Mouse (Mus musculus) Patski (cell line): Measurements from ENCODE around the gene Slc29a4. TPM values are rescaled to one million over a fixed set of nuclear protein-coding genes. Genes with fewer than 3 reads are reported as not detected.

Source experiments
- ATAC-seq: fragments of 100-300 bp; one replicate; pipeline ENCODE4 v1.8.0; 2021
- CTCF ChIA-PET: fragments of 350-600 bp; sonication (Branson Sonifier 250); formaldehyde crosslinking; loops from one replicate; lab custom pipeline; 2022; ENCODE audit warnings: inconsistent platforms; lab: Charles Lee
- POLR2A ChIA-PET: fragments of 350-600 bp; sonication (Branson Sonifier 250); formaldehyde crosslinking; loops from one replicate; lab custom pipeline; 2022; ENCODE audit warnings: antibody characterized with exemption, inconsistent platforms; lab: Charles Lee
- DNase-seq: peaks from one replicate; pipeline ENCODE4 v3.0.0-alpha.2; 2011; ENCODE audit warnings: low read depth, low spot score
- H3K27me3 ChIP-seq: fragments of 371-371 bp; one replicate; pipeline ENCODE4 v1.5.1; 2021
- CTCF ChIP-seq: fragments of 100-300 bp; IDR thresholded peaks from one replicate; pipeline ENCODE4 v1.5.1; 2021
- in situ Hi-C: fragments of 300-500 bp; cut with MboI; formaldehyde crosslinking; loops from 3 replicates; pipeline ENCODE4 v1.11.1; 2018; ENCODE audit warnings: low pct_unique_long_range_greater_than_20kb, mixed read lengths
- polyA plus RNA-seq: library from polyadenylated mRNA; unstranded; gene quantifications from one replicate; pipeline ENCODE4 v1.2.3, GENCODE M21; 2021

Slc29a4 gene
- polyA plus RNA-seq, 1 experiment from 2014 or later: 0.05 TPM

GRCm38 (mm10) chr5:142696258-142696657, 3.9 kb downstream of the Slc29a4 start:
- POLR2A ChIA-PET: no interaction called here
- DNase-seq (no peak), ATAC-seq (no peak)
- TF ChIP-seq CTCF: no peak
- peaks cover 2% of the 10 kb centered on the region for H3K27me3 ChIP-seq
- in situ Hi-C loops: no loop called here
- CTCF ChIA-PET: no interaction called here

- H3K27me3 ChIP-seq: peaks cover 7% of the 10 kb centered on the region
- ChIA-PET CTCF (no interaction called here), POLR2A (no interaction called here)
- ATAC-seq (no peak), DNase-seq (no peak)
- in situ Hi-C loops: no loop called here
- no peak for TF ChIP-seq CTCF
Observed at GRCm38 (mm10) chr5:142696865-142697264, 4.6 kb downstream of the Slc29a4 start.

DNA sequence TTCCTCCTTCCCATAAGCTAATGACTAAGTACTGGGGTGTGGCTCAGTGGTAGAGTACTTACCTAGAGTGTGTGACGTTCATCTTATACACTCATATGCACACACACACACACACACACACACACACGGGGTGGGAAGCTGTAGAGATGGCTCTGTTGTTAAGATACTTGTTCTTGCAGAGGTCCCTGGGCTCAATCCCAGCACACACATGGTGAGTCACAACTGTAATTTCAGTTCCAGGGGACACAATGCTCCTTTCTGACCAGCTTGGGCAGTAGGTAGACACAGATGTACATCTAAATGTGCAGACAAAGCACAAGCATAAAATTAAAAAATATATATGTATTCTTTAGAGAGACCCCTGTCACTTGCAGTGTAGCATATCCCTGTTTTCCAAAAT, 5.4 kb downstream of the Slc29a4 start:
- CTCF ChIA-PET: no interaction called here
- no peak for ATAC-seq
- no peak for DNase-seq
- H3K27me3 ChIP-seq: peaks cover 13% of the 10 kb centered on the region
- TF ChIP-seq CTCF: no peak
- POLR2A ChIA-PET: no interaction called here
- in situ Hi-C loops: no loop called here

DNA sequence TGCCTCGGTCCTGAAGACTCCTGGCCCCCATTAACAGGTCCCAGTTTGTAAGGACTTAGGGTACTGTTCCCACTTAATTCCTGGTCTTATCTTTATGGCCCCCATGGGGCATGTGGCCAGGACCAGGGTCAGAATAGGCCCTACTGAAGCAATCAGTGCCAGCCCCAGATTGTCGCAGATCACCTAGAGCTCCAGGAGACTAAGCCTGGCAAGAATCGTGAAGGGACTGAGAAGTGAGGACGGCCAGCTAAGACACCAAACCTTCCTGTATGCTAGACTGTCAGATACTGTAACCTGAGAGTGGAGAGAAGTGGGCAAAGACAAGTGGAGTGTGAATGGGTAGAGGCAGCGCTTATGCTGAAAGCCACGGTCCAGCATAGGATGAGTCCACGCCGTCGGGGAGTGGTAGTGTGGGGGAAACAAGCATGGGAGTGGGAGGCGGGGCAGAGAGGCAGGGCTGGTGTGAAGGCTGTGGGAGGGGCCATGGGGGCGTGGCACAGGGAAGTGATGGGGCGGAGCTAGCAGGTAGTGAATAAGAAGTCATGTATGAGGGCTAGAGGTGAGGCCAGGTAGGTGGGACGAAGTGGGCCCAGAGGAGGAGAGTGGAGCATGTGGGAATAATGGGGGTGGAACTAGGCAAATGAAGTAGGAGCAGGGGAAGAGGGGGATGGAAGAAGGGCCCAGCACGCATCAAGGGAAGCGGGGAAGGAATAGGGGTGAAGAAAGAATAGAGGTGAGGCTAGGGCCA, 8.7 kb downstream of the Slc29a4 start:
- DNase-seq (no peak), ATAC-seq (no peak)
- in situ Hi-C loops: no loop called here
- POLR2A ChIA-PET: interaction anchor here (0.6 kb wide), 1 partner anchor 350 kb away, joined by 3 read pairs; no protein-coding TSS in a partner anchor
- no peak for TF ChIP-seq CTCF
- H3K27me3 ChIP-seq: peaks cover 23% of the 10 kb centered on the region
- CTCF ChIA-PET: interaction anchor here (0.7 kb wide), 1 partner anchor 42 kb away, joined by 3 read pairs; no protein-coding TSS in a partner anchor

DNA sequence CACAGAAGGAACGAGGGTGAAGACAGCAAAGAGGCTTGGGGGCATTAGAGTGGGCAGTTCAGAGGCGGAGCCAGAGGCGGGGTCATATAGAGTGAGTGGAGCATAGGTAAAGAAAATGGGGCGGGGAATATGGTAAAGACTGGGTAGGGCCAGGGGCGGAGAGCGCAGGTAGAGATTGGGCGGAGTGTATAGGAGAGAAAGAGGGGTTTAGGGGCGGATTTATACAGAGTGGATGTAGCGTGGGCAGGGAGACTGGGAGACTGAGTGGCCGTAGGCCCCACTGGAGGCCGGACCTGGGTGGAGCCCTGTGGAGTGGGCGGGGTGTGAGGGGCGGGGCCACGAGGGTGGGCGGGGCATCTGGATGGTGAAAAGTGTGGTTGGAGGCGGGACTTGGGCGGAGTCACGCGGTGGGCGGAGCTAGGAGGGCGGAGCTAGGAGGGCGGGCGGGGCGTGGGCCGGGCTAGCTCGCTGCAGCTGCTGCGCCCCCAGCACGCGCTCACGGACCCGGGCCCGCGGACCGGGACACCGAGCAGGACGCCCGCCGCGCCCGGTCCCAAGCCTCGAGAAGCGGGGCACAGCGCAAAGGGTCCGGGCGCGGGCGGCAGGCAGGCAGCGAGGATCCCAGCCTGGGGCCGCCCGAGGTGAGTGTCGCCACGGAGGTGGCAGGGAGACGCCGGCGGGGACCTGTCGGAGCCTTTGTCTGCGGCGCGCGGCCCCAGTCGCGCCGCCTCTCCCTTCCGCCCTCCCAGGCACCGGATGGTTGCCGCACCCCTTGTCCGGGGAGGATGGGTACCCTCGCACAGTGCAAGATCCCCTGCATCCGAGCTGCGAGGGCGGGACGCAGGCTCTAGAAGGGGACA, 9.6 kb downstream of the Slc29a4 start:
- POLR2A ChIA-PET: no interaction called here
- ATAC-seq (peak; percentile 5), DNase-seq (no peak)
- TF ChIP-seq CTCF: no peak
- CTCF ChIA-PET: no interaction called here
- in situ Hi-C loops: no loop called here
- H3K27me3 ChIP-seq: peaks cover 23% of the 10 kb centered on the region

DNA sequence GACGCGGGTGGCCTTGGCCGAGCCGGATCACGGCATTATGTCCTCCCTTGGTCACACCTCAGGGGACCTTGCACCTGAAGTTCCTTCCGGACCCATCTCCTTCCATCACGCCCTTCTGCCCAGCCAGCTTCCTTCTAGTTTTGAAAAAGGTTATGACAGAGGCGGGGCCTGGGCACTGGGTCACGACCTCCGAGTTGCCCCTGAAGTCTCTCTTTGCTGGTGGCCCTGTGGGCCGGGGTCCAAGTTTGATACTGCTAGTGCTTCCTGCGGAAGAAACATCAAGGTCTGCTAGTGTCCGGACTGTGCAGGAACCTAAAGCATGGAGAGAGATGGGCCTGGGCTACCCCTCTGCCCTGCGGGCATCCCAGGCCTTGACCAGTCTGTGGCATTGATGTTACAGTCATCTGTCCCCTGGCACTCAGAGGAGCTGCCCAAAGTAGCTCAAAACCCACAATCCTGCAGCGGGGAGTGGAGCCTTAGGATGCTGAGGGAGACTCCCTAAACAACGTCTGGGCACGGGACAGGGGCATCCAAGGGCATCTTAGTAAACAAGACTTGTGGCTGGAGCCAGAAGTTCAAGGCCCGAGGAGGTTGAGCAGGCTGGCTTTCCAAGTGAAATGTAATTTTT, 10.3 kb downstream of the Slc29a4 start:
- H3K27me3 ChIP-seq: peaks cover 23% of the 10 kb centered on the region
- in situ Hi-C loops: no loop called here
- ATAC-seq (no peak), DNase-seq (no peak)
- ChIA-PET CTCF (no interaction called here), POLR2A (interaction anchor here (1.3 kb wide), 1 partner anchor 8 kb away, joined by 6 read pairs; no protein-coding TSS in a partner anchor)
- no peak for TF ChIP-seq CTCF

DNA sequence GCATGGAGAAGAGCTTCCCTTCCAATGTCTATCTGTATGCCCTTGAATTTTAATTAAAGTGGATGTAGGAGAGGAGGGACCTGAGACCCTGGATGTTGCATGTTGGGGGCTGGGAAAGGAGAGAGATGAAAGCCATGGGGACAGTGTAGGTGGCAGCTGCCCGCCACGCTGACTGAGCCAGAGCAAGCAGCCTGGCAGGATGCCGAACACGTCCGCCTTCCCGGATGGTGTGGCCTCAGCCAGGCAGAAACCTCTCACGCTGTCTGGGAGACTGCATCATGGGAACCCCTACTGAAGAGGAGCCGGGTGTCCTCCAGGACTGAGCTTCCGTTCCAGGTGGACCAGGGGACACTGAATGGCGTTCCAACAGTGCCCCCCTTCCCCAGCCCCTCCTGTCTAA, 11.3 kb downstream of the Slc29a4 start:
- in situ Hi-C loops: no loop called here
- CTCF ChIA-PET: no interaction called here
- no peak for DNase-seq
- TF ChIP-seq CTCF: no peak
- peaks cover 23% of the 10 kb centered on the region for H3K27me3 ChIP-seq
- no peak for ATAC-seq
- POLR2A ChIA-PET: interaction anchor here (1.3 kb wide), 1 partner anchor 9 kb away, joined by 6 read pairs; no protein-coding TSS in a partner anchor

DNA sequence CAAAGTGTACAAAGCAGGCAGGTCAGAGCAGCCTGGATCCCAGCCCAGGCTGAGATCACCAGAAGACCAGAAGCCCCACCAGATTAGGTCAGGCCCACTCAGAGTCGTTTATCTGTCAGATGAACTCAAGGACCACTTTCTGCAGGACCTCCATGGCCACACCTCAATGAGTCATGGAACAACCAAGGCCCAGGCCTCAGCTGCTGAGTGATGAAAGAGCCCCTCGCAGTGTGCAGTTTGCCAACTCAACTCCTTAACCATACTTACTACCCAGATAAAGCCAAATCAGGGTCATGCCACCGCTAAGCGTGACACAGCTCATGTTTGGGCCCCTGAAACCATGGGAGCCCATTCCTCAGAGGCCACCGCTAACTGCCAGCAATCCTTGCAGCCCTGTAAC, 15.4 kb downstream of the Slc29a4 start:
- CTCF ChIA-PET: no interaction called here
- in situ Hi-C loops: no loop called here
- no peak for ATAC-seq

DNA sequence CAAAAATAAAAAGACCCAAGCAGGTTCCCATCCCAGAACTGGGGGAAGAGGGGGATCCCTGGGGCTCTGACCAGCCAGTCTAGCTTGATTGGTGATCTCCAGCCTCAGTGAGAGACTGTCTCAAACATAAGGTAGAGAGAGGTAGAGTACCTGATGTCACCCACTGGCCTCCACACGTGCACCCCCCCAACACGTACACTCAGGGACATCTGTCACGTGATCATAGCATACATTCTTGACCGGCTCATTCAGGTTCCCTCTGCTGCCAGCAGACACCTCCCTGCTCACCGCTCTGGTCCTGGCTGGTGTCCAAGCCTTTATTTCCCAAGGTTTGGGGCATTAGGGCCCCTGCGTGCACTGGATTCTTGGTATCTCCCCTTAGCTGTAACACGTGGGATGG, 17.1 kb downstream of the Slc29a4 start:
- no peak for TF ChIP-seq CTCF
- DNase-seq: no peak
- no peaks in the 10 kb centered on the region for H3K27me3 ChIP-seq
- CTCF ChIA-PET: no interaction called here
- in situ Hi-C loops: no loop called here
- no peak for ATAC-seq
- POLR2A ChIA-PET: no interaction called here

More for the DNA sequence above, 15.4 kb downstream of the Slc29a4 start:
- POLR2A ChIA-PET: no interaction called here
- no peak for TF ChIP-seq CTCF
- DNase-seq: no peak
- peaks cover 10% of the 10 kb centered on the region for H3K27me3 ChIP-seq

GRCm38 (mm10) chr5:142712373-142712772, 20.1 kb downstream of the Slc29a4 start:
- in situ Hi-C loops: loop anchor here (10.0 kb wide), 2 partner anchors 148 to 208 kb away; no protein-coding TSS in a partner anchor
- POLR2A ChIA-PET: no interaction called here
- H3K27me3 ChIP-seq: no peaks in the 10 kb centered on the region
- CTCF ChIA-PET: no interaction called here
- no peak for ATAC-seq
- no peak for TF ChIP-seq CTCF
- DNase-seq: no peak
